Mouse (Mus musculus): ENCODE data around the gene Itpr2.
A peak's percentile ranks its signal among the peaks of the same experiment; 100 is the strongest.

- TF ChIP-seq POLR2A (IDR thresholded peaks at IDR 0.05; ENCODE audit: borderline replicate concordance, insufficient read depth, low read length) (no peak), CTCF (IDR thresholded peaks at IDR 0.05; ENCODE audit: borderline replicate concordance, insufficient read depth, low read depth, low read length) (peak; percentile 83)
These were observed 92.2 kb downstream of the Itpr2 start for GRCm38 (mm10) chr6:146409692-146410426.

Data from cerebellum, adult 2 months (tissue).